Mouse (Mus musculus) left cerebral cortex, adult 11 months (tissue): ENCODE data around the gene Setdb1.

Source experiments
- DNase-seq: peaks from one replicate; pipeline ENCODE4 v3.0.0; 2022; ENCODE audit warnings: low spot score

The Setdb1 gene

DNA sequence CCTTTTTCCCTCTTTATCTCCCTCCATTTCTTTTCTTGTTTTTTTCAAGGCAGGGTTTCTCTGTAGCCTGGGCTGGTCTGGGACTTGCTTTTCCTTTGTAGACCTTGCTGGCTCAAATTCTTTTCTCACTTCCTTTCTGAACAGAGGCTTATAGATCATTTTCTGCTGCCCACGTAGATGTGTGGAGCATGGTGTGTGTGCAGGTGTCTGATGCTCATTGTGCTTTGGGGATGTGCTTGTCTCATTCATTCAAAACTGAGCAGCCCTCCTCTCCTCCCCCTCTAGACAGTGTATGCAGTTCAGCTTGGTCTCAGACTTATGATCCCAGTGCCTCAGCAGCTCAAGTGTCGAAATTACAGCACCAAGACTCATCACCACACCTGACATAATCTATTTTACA is 37.9 kb downstream of the Setdb1 start:
- DNase-seq = no peak

DNA sequence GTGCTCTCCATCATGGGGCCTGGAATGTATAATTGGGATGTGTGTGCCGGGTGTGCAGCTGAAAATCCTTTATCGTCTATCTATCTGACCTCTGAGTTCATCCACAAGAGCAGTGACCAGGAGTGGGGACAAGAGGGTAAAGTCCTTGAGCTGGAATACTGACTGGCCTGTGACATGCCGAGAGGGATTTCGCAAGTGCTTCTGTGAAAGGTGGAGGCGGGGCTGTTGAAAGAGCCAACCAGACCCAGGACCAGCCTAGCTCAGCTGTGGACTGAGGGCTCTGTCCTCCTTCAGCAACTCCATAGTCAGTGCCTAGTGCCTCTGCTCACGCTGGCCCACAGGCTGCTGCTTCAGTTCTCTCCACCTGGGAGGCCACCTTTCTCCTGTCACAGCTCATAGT is 38.5 kb downstream of the Setdb1 start:
- DNase-seq = no peak

- DNase-seq = no peak
Observed at GRCm38 (mm10) chr3:95317414-95318080, 39.5 kb downstream of the Setdb1 start.

DNA sequence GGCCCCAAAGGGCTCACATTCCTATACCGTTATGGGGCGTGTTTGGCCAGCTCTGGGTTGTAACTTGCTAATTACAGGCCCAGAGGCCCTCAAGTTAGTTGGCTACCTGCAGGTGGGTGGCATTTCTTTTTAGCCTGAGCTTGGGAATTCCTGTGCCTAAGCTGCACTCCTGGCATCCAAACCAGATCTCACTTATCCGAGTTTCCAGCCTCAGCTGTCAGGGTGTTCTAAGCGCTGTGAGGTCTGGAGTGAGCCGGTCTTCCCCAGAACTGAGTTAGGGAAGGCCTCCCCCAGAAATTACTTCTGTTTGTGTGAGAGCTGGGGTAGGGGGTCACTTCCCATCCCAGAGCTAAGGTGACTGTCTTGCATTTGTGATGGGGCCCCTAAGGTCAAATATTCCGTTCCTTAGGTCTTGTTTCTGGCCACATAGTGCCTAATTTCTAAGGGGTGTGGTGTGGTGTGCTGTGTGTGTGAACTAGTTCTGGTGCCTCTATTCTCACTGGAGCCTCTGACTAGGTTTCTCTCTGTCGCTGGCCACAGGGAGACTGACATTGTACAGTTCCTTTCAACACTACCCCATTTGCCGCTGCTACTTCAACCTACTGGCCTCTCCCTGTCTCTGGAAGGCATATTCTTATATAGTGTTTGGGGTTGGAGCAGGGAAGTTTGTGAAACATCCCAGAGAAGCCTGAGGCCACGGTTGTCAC is 41.0 kb downstream of the Setdb1 start:
- no peak for DNase-seq

- no peak for DNase-seq
Observed at GRCm38 (mm10) chr3:95315094-95315843, 41.7 kb downstream of the Setdb1 start.

GRCm38 (mm10) chr3:95314486-95315093 is 42.4 kb downstream of the Setdb1 start, which contains the start of gene Cers2:
Cers2 (plus strand) TSS chr3:95314791.
- DNase-seq = no peak

GRCm38 (mm10) chr3:95314075-95314474 is 42.9 kb downstream of the Setdb1 start:
- no peak for DNase-seq

- no peak for DNase-seq
Observed at GRCm38 (mm10) chr3:95313476-95313875, 43.5 kb downstream of the Setdb1 start.

GRCm38 (mm10) chr3:95312623-95313022 is 44.4 kb downstream of the Setdb1 start:
- DNase-seq = no peak

GRCm38 (mm10) chr3:95310968-95311882 is 45.8 kb downstream of the Setdb1 start:
- DNase-seq = no peak

DNA sequence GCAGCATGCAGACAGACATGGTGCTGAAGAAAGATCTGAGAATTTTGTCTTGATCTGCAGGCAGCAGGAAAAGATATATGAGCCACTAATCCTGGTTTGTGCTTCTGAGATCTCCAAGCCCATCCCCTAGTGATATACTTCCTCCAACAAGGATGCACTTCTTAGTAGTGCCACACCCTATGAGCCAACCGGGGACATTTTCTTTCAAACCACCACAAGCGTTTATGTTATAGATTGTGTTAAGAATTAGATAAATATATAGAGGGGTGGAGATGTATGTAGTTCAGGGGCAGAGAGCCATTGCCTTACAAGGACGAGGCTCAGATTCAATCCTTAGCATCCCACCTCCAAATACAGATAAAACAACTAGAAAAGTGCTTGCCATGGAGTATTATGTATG is 46.5 kb downstream of the Setdb1 start:
- DNase-seq = no peak

GRCm38 (mm10) chr3:95307100-95307499 is 49.9 kb downstream of the Setdb1 start, which contains the start of gene Anxa9:
Anxa9 (minus strand) TSS chr3:95307176.
- DNase-seq = no peak

GRCm38 (mm10) chr3:95306244-95306643 is 50.8 kb downstream of the Setdb1 start:
- no peak for DNase-seq

- DNase-seq = no peak
Observed at GRCm38 (mm10) chr3:95301204-95301796, 55.7 kb downstream of the Setdb1 start.

GRCm38 (mm10) chr3:95298018-95298417 is 59.0 kb downstream of the Setdb1 start:
- DNase-seq = no peak

- no peak for DNase-seq
Observed at GRCm38 (mm10) chr3:95296103-95296469, 60.9 kb downstream of the Setdb1 start.

DNA sequence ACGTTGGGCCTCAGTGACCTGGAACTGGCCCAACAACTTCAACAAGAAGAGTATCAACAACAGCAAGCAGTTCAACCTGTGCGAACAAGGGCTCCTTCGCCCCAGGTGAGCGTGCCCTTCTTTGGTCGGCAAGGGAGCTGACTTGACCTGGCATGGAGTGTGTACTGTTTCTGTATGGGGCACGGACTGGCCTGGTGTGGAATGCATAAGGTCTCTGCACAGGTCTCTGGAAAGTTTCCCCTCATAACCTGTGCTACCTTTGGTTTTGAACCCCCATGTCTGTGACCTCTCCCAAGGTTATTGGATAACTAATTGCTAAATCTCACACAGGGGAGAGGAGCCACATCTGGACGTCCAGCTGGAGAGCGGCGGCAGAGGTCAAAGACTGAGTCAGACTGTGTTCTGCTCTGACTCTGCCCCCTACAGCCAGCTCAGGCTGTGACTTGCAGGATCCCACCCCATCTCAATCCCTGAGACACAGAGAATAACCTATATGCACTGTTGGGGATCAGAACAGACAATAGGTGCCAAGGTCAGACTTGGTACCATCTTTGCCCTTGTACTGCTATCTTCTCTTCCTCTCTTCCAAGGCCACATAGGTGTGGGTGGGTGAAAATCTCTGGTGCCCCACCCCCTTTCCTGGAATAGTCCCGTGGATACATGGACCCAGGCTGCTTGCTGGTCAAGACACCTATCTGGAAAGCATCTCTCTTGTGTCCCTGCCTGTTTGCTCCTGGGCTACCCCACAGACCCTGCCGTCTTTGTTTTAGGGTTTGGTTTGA is 61.5 kb downstream of the Setdb1 start:
- no peak for DNase-seq

DNA sequence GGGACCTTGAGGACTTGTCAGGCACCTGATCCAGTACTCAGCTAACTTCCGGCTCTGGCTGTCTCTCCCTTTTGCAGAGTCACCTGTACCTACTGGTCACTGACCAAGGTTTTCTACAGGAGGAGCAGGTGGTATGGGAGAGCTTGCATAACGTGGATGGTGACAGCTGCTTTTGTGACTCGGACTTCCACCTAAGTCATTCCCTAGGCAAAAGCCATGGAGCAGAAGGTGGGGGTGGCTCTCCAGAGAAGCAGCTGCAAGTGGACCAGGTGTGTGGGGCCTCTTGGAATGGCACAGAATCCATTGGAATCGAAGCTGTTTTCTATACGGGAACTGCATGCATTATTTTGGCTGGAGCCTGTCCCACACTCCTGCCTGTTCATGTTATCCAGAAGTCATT is 62.3 kb downstream of the Setdb1 start:
- DNase-seq = no peak

DNA sequence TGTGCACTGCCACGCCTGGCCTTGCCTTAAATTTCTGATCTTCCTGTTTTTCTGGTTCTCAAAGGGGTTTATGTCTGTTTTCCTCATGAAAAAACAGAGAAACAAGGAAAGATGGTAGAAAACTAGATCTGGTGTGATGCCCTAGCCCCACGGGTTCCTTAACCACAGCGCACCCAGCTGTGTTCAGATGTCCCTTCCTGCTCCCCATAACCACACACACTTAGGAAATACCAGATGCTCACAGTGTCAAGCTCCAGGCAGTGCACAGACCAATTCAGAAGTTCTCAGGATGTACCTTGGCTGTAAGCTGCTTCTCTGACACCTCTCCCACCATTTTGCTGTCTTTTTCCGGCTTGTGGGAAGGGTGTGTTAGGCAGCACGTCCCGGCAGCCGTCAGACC is 62.7 kb downstream of the Setdb1 start:
- no peak for DNase-seq

DNA sequence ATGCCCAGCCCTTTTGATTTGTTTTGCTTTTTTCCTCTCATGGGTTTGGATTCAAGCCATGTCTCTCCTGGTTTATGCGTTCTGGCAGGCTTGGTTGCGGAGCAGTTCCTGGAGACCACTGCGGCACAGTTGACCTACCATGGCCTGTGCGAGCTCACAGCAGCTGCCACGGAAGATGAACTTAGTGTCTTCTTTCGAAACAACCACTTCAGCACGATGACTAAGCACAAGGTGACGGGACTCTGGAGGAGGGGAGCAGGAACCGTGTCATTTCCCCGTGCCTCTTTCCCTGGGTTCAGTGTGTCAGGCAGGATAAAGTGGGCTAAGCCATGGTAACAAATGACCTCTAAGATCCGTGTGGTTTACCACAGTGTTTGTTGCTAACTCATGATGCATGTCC is 63.5 kb downstream of the Setdb1 start:
- DNase-seq = no peak
